Mouse (Mus musculus) MEL (cell line): ENCODE data around the gene Gpatch3. TPM values are rescaled to one million over a fixed set of nuclear protein-coding genes. Genes with fewer than 3 reads are reported as not detected.

Experiments used
- DNase-seq: peaks from one replicate; pipeline ENCODE4 v3.0.0; 2011; ENCODE audit warnings: low read depth, low spot score
- H3K27ac ChIP-seq: 2 replicates; pipeline ENCODE4 v1.5.1; 2012; ENCODE audit warnings: low read depth, mild to moderate bottlenecking, control low read depth, low read length, moderate library complexity; ENCODE audit not compliant: control insufficient read depth
- H3K27me3 ChIP-seq, 2 experiments: fragments of 150-350 bp in 1 of 2; sonication (generic) in 1 of 2; 2 replicates each; pipeline ENCODE4 v1.6.1; 2012; ENCODE audit warnings: low read length in 2 of 2, mild to moderate bottlenecking in 2 of 2, improper control_type of control experiment in 1 of 2, moderate library complexity in 1 of 2; ENCODE audit not compliant: insufficient read depth in 2 of 2, control insufficient read depth in 1 of 2
- H3K36me3 ChIP-seq, 2 experiments: 2 replicates each; pipeline ENCODE4 v1.6.1; 2012 to 2014; ENCODE audit warnings: low read length in 2 of 2, improper control_type of control experiment in 1 of 2, inconsistent platforms in 1 of 2, mild to moderate bottlenecking in 1 of 2; ENCODE audit not compliant: insufficient read depth in 2 of 2, control insufficient read depth in 1 of 2
- H3K4me1 ChIP-seq, 2 experiments: fragments of 150-350 bp in 1 of 2; sonication (generic) in 1 of 2; 2 replicates each; pipeline ENCODE4 v1.6.1; 2012; ENCODE audit warnings: low read length in 2 of 2, improper control_type of control experiment in 1 of 2, mild to moderate bottlenecking in 1 of 2; ENCODE audit not compliant: insufficient read depth in 2 of 2, control insufficient read depth in 1 of 2
- H3K4me3 ChIP-seq, 2 experiments: fragments of 150-350 bp in 1 of 2; sonication (generic) in 1 of 2; 2 replicates each; pipeline ENCODE4 v1.5.1; 2012; ENCODE audit warnings: low read depth in 2 of 2, low read length in 2 of 2, mild to moderate bottlenecking in 2 of 2, moderate library complexity in 2 of 2, control low read depth in 1 of 2, improper control_type of control experiment in 1 of 2; ENCODE audit not compliant: control insufficient read depth in 1 of 2, insufficient read depth in 1 of 2
- H3K79me2 ChIP-seq: 2 replicates; pipeline ENCODE4 v1.6.1; 2012; ENCODE audit warnings: mild to moderate bottlenecking, low read length, moderate library complexity; ENCODE audit not compliant: control insufficient read depth, poor library complexity, insufficient read depth
- H3K9ac ChIP-seq: 2 replicates; pipeline ENCODE4 v1.6.1; 2012; ENCODE audit warnings: low read depth, mild to moderate bottlenecking, control low read depth, low read length, moderate library complexity; ENCODE audit not compliant: control insufficient read depth, poor library complexity, severe bottlenecking
- H3K9me3 ChIP-seq: fragments of 150-350 bp; sonication (generic); replicated peaks from 2 replicates; pipeline ENCODE4 v1.6.1; 2012; ENCODE audit warnings: mild to moderate bottlenecking, low read length, improper control_type of control experiment, moderate library complexity; ENCODE audit not compliant: insufficient read depth
- CHD1 ChIP-seq: IDR thresholded peaks from 2 replicates; pipeline ENCODE4 v1.6.1; 2012; ENCODE audit warnings: low read depth, mild to moderate bottlenecking, inconsistent platforms, low read length, improper control_type of control experiment
- CHD2 ChIP-seq: IDR thresholded peaks from 2 replicates; pipeline ENCODE4 v1.6.1; 2011; ENCODE audit warnings: low read length, improper control_type of control experiment
- CTCF ChIP-seq, 3 experiments: IDR thresholded peaks in 2 of 3; conservative IDR thresholded peaks in 1 of 3; 2 replicates each; pipeline ENCODE4 v1.5.1; 2011 to 2012; ENCODE audit warnings: low read length in 3 of 3, low read depth in 2 of 3, mild to moderate bottlenecking in 2 of 3, improper control_type of control experiment in 1 of 3, inconsistent platforms in 1 of 3, mixed read lengths in 1 of 3, moderate library complexity in 1 of 3; ENCODE audit not compliant: control insufficient read depth in 1 of 3, insufficient read depth in 1 of 3, poor library complexity in 1 of 3, severe bottlenecking in 1 of 3
- E2F4 ChIP-seq: IDR thresholded peaks from 2 replicates; pipeline ENCODE4 v1.6.1; 2011; ENCODE audit warnings: low read depth, low read length, improper control_type of control experiment, borderline replicate concordance
- ELF1 ChIP-seq: IDR thresholded peaks from 2 replicates; pipeline ENCODE4 v1.6.1; 2014; ENCODE audit warnings: low read depth, mild to moderate bottlenecking, inconsistent platforms, low read length, improper control_type of control experiment, moderate library complexity
- ETS1 ChIP-seq: IDR thresholded peaks from 2 replicates; pipeline ENCODE4 v1.6.1; 2012; ENCODE audit warnings: low read depth, mild to moderate bottlenecking, inconsistent platforms, low read length, improper control_type of control experiment, moderate library complexity
- GABPA ChIP-seq: IDR thresholded peaks from 2 replicates; pipeline ENCODE4 v1.6.1; 2012; ENCODE audit warnings: low read depth, mild to moderate bottlenecking, inconsistent platforms, low read length, improper control_type of control experiment, moderate library complexity
- GATA1 ChIP-seq: IDR thresholded peaks from 2 replicates; pipeline ENCODE4 v1.6.1; 2011; ENCODE audit warnings: low read depth, low read length, improper control_type of control experiment
- HCFC1 ChIP-seq: IDR thresholded peaks from 2 replicates; pipeline ENCODE4 v1.6.1; 2012; ENCODE audit warnings: low read depth, mild to moderate bottlenecking, inconsistent platforms, low read length, improper control_type of control experiment, moderate library complexity
- JUND ChIP-seq: IDR thresholded peaks from 2 replicates; pipeline ENCODE4 v1.6.1; 2011; ENCODE audit warnings: low read depth, mild to moderate bottlenecking, improper control_type of control experiment, low read length
- KAT2A ChIP-seq: conservative IDR thresholded peaks from 2 replicates; pipeline ENCODE4 v1.6.1; 2012; ENCODE audit warnings: low read depth, low read length, improper control_type of control experiment, inconsistent platforms
- MEF2A ChIP-seq: IDR thresholded peaks from 2 replicates; pipeline ENCODE4 v1.6.1; 2014; ENCODE audit warnings: low read depth, mild to moderate bottlenecking, inconsistent platforms, low read length, improper control_type of control experiment; ENCODE audit not compliant: poor library complexity, insufficient replicate concordance, severe bottlenecking; ENCODE audit errors: extremely low read depth
- MXI1 ChIP-seq: IDR thresholded peaks from 2 replicates; pipeline ENCODE4 v1.6.1; 2011; ENCODE audit warnings: mild to moderate bottlenecking, low read depth, low read length, improper control_type of control experiment
- MYB ChIP-seq: IDR thresholded peaks from 2 replicates; pipeline ENCODE4 v1.6.1; 2011; ENCODE audit warnings: mild to moderate bottlenecking, low read depth, low read length, improper control_type of control experiment
- MYC ChIP-seq: IDR thresholded peaks from 2 replicates; pipeline ENCODE4 v1.6.1; 2011; ENCODE audit warnings: low read depth, mild to moderate bottlenecking, low read length, improper control_type of control experiment, moderate library complexity
- NELFE ChIP-seq: IDR thresholded peaks from 2 replicates; pipeline ENCODE4 v1.6.1; 2011; ENCODE audit warnings: low read depth, low read length, improper control_type of control experiment
- POLR2A ChIP-seq, 2 experiments: IDR thresholded peaks; 2 replicates each; pipeline ENCODE4 v1.6.1; 2011 to 2012; ENCODE audit warnings: low read length in 2 of 2, mild to moderate bottlenecking in 2 of 2, control low read depth in 1 of 2, improper control_type of control experiment in 1 of 2, low read depth in 1 of 2, moderate library complexity in 1 of 2; ENCODE audit not compliant: control insufficient read depth in 1 of 2, insufficient read depth in 1 of 2, poor library complexity in 1 of 2
- POLR2AphosphoS2 ChIP-seq: IDR thresholded peaks from 2 replicates; pipeline ENCODE4 v1.6.1; 2011; ENCODE audit warnings: low read length, improper control_type of control experiment
- RAD21 ChIP-seq: IDR thresholded peaks from 2 replicates; pipeline ENCODE4 v1.6.1; 2011; ENCODE audit warnings: mild to moderate bottlenecking, low read depth, low read length, improper control_type of control experiment
- SMC3 ChIP-seq: IDR thresholded peaks from 2 replicates; pipeline ENCODE4 v1.6.1; 2011; ENCODE audit warnings: low read depth, low read length, improper control_type of control experiment
- TAL1 ChIP-seq: IDR thresholded peaks from 2 replicates; pipeline ENCODE4 v1.6.1; 2012; ENCODE audit warnings: mild to moderate bottlenecking, inconsistent platforms, low read length, moderate library complexity, mixed read lengths
- TCF12 ChIP-seq: IDR thresholded peaks from 2 replicates; pipeline ENCODE4 v1.6.1; 2014; ENCODE audit warnings: low read depth, mild to moderate bottlenecking, inconsistent platforms, low read length, improper control_type of control experiment, moderate library complexity
- UBTF ChIP-seq: IDR thresholded peaks from 2 replicates; pipeline ENCODE4 v1.6.1; 2012; ENCODE audit warnings: low read depth, mild to moderate bottlenecking, inconsistent platforms, low read length, improper control_type of control experiment, moderate library complexity, borderline replicate concordance; ENCODE audit not compliant: insufficient read depth
- ZKSCAN1 ChIP-seq: IDR thresholded peaks from 2 replicates; pipeline ENCODE4 v1.6.1; 2012; ENCODE audit warnings: low read depth, mild to moderate bottlenecking, inconsistent platforms, low read length, improper control_type of control experiment, moderate library complexity
- ZMIZ1 ChIP-seq: IDR thresholded peaks from 2 replicates; pipeline ENCODE4 v1.6.1; 2012; ENCODE audit warnings: low read depth, mild to moderate bottlenecking, inconsistent platforms, low read length, improper control_type of control experiment, moderate library complexity
- polyA plus RNA-seq, 2 experiments: library from polyadenylated mRNA; stranded (reverse) in 1 of 2; unstranded in 1 of 2; fragments of >175 nt in 1 of 2; fragments of >200 nt in 1 of 2; gene quantifications; 2 replicates each; pipeline versions ENCODE4 v1.2.1 to v1.2.4; 2012; ENCODE audit warnings: low replicate concordance in 2 of 2, low read depth in 1 of 2; ENCODE audit not compliant: insufficient read length in 2 of 2, insufficient read depth in 1 of 2, missing spikeins in 1 of 2
- total RNA-seq: library from RNA; depleted of rRNA; stranded (reverse); fragments of 300-350 nt; gene quantifications from 2 replicates; pipeline ENCODE4 v1.2.3, GENCODE M21; 2012

Gpatch3 gene
- total and polyA plus RNA-seq, 3 experiments = 9.8 to 16.5 TPM; not detected in 1

- no peak overlapping the region for H3K27ac ChIP-seq
- H3K36me3 ChIP-seq = no peaks in the 10 kb centered on the region
- TF ChIP-seq POLR2AphosphoS2 = no peak
- TF ChIP-seq JUND = no peak
- TF ChIP-seq MYC = no peak
- TF ChIP-seq ZMIZ1 = no peak
- no peak for TF ChIP-seq NELFE
- TF ChIP-seq, all 39 proteins: peak for 0
These were observed 39.3 kb downstream of the Gpatch3 start for GRCm38 (mm10) chr4:133613867-133614266.

GRCm38 (mm10) chr4:133614274-133614761 is 39.8 kb downstream of the Gpatch3 start:
- no peaks in the 10 kb centered on the region for H3K79me2 ChIP-seq

More at GRCm38 (mm10) chr4:133613867-133614266, 39.3 kb downstream of the Gpatch3 start:
- H3K9ac ChIP-seq = no peak overlapping the region
- H3K79me2 ChIP-seq = no peaks in the 10 kb centered on the region
- DNase-seq = no peak
- no peaks in the 10 kb centered on the region for H3K9me3 ChIP-seq
- no peaks in the 10 kb centered on the region for H3K4me1 ChIP-seq
- H3K4me3 ChIP-seq = no peak overlapping the region
- H3K27me3 ChIP-seq = no peaks in the 10 kb centered on the region

GRCm38 (mm10) chr4:133615416-133615815 is 40.9 kb downstream of the Gpatch3 start:
- Histone ChIP-seq H3K4me1 (no peaks in the 10 kb centered on the region), H3K36me3 (no peaks in the 10 kb centered on the region), H3K9ac (no peak overlapping the region), H3K9me3 (no peaks in the 10 kb centered on the region), H3K79me2 (no peaks in the 10 kb centered on the region), H3K27ac (no peak overlapping the region), H3K27me3 (no peaks in the 10 kb centered on the region), H3K4me3 (no peak overlapping the region)
- DNase-seq = no peak
- no peak for TF ChIP-seq ZKSCAN1
- TF ChIP-seq GABPA = no peak
- TF ChIP-seq MXI1 = no peak
- no peak for TF ChIP-seq CHD2
- no peak for TF ChIP-seq GATA1
- TF ChIP-seq E2F4 = no peak
- no peak for TF ChIP-seq SMC3
- no peak for TF ChIP-seq MYB
- TF ChIP-seq CHD1 = no peak
- TF ChIP-seq CTCF (IDR thresholded peaks at IDR 0.05 in 2 of 3, conservative IDR thresholded peaks at IDR 0.05 in 1 of 3; ENCODE audit: control insufficient read depth in 1 of 3, insufficient read depth in 1 of 3, low read depth in 2 of 3, low read length in 3 of 3, poor library complexity in 1 of 3, severe bottlenecking in 1 of 3) = no peak
- no peak for TF ChIP-seq POLR2AphosphoS2
- no peak for TF ChIP-seq TAL1
- TF ChIP-seq HCFC1 = no peak
- no peak for TF ChIP-seq NELFE
- TF ChIP-seq MEF2A = no peak
- no peak for TF ChIP-seq KAT2A
- no peak for TF ChIP-seq RAD21
- no peak for TF ChIP-seq ELF1

More at GRCm38 (mm10) chr4:133614274-133614761, 39.8 kb downstream of the Gpatch3 start:
- no peak for DNase-seq
- Histone ChIP-seq H3K27me3 (no peaks in the 10 kb centered on the region), H3K9me3 (no peaks in the 10 kb centered on the region), H3K4me1 (no peaks in the 10 kb centered on the region), H3K9ac (no peak overlapping the region), H3K27ac (no peak overlapping the region), H3K4me3 (no peak overlapping the region), H3K36me3 (no peaks in the 10 kb centered on the region)
- TF ChIP-seq ETS1 = no peak
- no peak for TF ChIP-seq MEF2A
- no peak for TF ChIP-seq E2F4
- TF ChIP-seq POLR2A (IDR thresholded peaks at IDR 0.05; ENCODE audit: control insufficient read depth in 1 of 2, insufficient read depth in 1 of 2, low read depth in 1 of 2, low read length in 2 of 2, poor library complexity in 1 of 2) = no peak
- no peak for TF ChIP-seq TCF12
- no peak for TF ChIP-seq CHD2
- TF ChIP-seq CTCF (IDR thresholded peaks at IDR 0.05 in 2 of 3, conservative IDR thresholded peaks at IDR 0.05 in 1 of 3; ENCODE audit: control insufficient read depth in 1 of 3, insufficient read depth in 1 of 3, low read depth in 2 of 3, low read length in 3 of 3, poor library complexity in 1 of 3, severe bottlenecking in 1 of 3) = no peak
- no peak for TF ChIP-seq UBTF
- no peak for TF ChIP-seq KAT2A
- TF ChIP-seq ZKSCAN1 = no peak
- TF ChIP-seq CHD1 = no peak
- no peak for TF ChIP-seq GABPA
- TF ChIP-seq MYC = no peak
